Mouse (Mus musculus): ENCODE data around the gene Fcgrt.
A peak's percentile ranks its signal among the peaks of the same experiment; 100 is the strongest.

The Fcgrt gene

DNA sequence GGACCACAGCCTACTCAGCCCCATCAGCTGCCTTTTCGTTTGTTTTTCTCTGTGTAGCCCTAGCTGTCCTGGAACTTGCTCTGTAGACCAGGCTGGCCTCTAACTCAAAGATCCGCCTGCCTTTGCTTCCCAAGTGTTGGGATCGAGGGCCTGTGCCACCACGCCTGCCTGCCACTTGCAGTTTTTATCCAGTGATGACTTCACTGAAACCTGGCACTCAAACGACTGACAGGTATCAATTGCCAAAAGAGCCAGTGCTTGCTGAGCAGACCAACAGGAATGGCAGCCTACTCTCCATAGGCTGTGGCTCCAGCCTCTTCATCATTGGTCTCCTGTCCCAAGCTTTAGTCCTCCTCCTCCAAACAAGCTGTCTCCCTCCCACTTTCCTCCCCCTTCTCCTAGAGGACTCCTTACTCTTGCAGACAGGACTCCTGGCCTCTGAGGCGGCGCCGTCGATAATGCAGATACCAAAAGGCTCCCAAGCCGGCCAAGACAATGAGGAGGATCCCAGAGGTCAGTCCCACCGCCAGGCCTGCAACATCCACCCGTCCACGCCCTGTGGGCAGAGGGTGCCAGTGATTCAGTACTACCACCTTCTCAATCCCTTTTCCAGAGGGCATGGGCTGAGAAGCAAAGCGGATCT is 47.2 kb downstream of the Fcgrt start:
- DNase-seq (ENCODE audit: low read depth, low spot score) = no peak

GRCm38 (mm10) chr7:45053931-45054510 is 49.6 kb downstream of the Fcgrt start:
- peak; percentile 100 for DNase-seq (ENCODE audit: low read depth, low spot score)

DNA sequence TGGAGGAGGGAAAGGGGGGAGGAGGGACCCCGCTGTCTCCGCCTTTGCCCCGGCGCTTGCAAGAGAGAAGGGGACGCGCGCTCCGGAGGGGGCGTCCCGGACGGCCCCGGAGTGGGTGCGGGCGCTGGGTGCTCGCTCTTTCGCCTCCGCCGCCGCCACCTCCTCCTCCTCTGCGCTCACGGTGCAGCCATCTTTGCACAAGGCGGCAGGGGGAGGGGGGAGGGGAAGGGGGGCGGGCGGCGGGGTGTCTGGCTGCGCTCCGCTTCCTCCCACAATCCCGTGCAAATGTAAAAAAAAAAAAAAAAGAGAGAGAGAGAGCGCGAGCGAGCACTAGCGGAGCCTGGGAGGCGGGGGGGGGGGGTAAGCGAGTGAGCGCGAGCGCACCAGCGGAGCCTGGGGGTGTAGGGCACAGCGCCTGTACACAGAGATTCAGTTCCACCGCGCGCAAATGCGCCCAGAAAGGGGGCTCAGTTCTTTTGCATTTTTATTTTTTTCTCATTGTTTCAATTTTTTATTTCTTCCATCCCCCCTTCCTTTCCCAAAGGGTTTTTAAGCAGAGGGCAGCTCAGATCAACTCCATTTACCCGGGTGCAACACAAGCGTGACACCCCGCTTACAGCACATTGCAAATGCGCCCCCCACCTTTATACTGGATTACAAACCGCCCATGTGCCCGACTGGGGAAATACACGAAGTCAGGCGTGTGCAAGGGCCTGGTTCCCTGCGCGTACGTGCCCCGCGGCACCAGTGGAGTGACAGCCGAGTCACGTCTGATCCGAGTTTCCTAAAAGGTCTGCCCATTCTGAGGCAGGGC is 50.3 kb downstream of the Fcgrt start:
- DNase-seq (ENCODE audit: low read depth, low spot score) = peak; percentile 79

DNA sequence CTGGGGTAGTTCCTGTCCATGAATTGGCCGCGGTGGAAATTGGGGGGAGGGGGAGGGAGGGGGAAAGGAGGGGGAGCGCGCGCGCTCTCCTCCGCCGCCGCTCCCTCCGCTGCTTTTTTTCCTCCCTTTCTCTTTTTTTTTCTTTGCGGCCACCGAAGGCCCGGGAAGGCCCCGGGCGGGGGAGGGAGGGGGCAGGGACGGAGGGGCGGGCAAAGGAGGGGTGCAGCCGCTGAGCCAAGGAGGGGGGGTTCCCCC is 50.9 kb downstream of the Fcgrt start, which contains the start of gene Prr12:
Gene Prr12 (minus strand): TSS at position 20 of the 255 bp plus-strand sequence.
- no peak for DNase-seq (ENCODE audit: low read depth, low spot score)

- peak; percentile 68 for DNase-seq (ENCODE audit: low read depth, low spot score)
These were observed 51.3 kb downstream of the Fcgrt start for GRCm38 (mm10) chr7:45052181-45052861.

DNA sequence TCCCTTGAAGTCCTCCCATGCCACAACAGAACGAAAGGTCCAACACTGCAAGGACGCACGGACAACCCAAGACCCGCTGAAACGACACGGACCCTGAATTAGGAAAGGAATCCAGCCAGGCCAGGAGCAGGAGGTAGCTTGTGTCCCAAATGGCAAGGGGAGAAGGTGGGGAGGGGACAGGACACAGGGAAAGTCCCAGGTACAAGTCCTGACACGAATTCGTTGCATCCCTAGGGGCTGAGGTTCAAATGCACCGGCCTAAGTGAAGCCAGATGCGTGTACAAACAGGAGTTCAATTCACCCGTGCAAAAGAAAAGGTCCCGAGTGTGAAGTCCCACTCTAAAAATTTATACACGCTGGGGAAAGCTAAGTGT is 52.1 kb downstream of the Fcgrt start:
- no peak for DNase-seq (ENCODE audit: low read depth, low spot score)

DNA sequence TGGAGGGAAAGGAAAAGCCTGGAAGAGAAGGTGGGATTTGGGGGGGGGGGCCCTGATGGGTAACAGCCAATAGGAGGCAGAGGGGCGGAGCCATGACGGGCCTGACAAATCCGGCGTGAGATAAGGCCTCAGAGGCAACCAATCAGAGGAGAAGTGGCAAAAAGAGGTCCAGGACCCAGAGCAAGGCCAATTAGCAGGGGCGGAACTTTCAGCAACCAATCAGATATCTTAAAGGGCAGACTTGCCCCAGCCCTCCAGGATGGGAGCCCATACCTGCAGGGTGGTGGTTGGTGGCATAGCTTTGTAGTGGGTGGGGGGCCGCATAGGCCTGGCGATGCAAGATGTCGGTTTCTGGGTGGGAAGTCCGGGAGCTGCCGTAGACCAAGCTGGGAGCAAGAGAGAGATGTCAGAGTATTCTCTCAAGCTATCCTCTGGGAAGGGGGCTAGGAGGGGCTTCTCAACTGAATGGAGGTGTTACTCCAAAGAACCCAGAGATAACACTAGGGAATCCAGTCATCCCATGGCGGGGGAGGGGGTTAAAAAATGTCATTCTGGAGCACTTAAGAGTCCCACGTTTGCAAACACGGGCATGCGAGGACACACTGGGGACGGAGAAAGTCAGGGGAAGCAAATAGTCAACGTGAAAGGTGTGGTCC is 52.6 kb downstream of the Fcgrt start:
- DNase-seq (ENCODE audit: low read depth, low spot score) = peak; percentile 99

GRCm38 (mm10) chr7:45048923-45049657 is 54.6 kb downstream of the Fcgrt start:
- DNase-seq (ENCODE audit: low read depth, low spot score) = no peak

- DNase-seq (ENCODE audit: low read depth, low spot score) = peak; percentile 55
These were observed 55.4 kb downstream of the Fcgrt start for GRCm38 (mm10) chr7:45048001-45048890.

- DNase-seq (ENCODE audit: low read depth, low spot score) = no peak
These were observed 56.2 kb downstream of the Fcgrt start for GRCm38 (mm10) chr7:45047491-45047890.

- no peak for DNase-seq (ENCODE audit: low read depth, low spot score)
These were observed 56.7 kb downstream of the Fcgrt start for GRCm38 (mm10) chr7:45046853-45047350.

GRCm38 (mm10) chr7:45045741-45046140 is 57.9 kb downstream of the Fcgrt start:
- DNase-seq (ENCODE audit: low read depth, low spot score) = no peak

- no peak for DNase-seq (ENCODE audit: low read depth, low spot score)
These were observed 60.3 kb downstream of the Fcgrt start for GRCm38 (mm10) chr7:45043307-45043706.
